Mouse (Mus musculus): Measurements from ENCODE around the gene Mrpl37.

- TF ChIP-seq ZC3H11A (IDR thresholded peaks at IDR 0.05; ENCODE audit: borderline replicate concordance, low read depth, low read length) (no peak), MAFK (IDR thresholded peaks at IDR 0.05; ENCODE audit: insufficient read depth, low read depth, low read length) (no peak), CHD2 (IDR thresholded peaks at IDR 0.05; ENCODE audit: low read depth, low read length) (no peak), ZNF384 (IDR thresholded peaks at IDR 0.05; ENCODE audit: low read depth, low read length) (no peak)
Measured at GRCm38 (mm10) chr4:107007359-107007758, 59.3 kb downstream of the Mrpl37 start.
